Mouse (Mus musculus): ENCODE data around the gene Ptger4. TPM values are rescaled to one million over a fixed set of nuclear protein-coding genes. Genes with fewer than 3 reads are reported as not detected.

Ptger4 gene
- total and polyA plus RNA-seq, 3 experiments, result 3.5 to 5.7 TPM; not detected in 1

DNA sequence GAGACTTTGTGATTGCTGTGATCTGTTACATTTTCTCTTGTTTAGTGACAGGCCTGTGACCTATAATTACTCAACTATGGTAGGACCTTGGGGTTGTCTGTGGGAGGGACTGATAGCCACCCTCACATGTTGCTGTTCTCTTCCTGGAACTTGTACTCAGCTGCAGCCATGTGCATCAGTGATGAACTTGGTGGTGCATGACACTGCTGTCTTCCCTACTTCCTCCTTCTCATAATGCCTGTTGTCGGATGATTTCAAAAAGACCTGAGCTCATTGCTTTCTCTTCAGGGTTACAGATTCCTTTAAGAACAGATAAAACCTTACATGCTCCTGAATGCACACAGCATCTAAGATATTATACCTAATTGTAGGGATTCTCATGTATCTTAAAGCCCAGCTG, 56.0 kb downstream of the Ptger4 start (continued):
- no peak for TF ChIP-seq NRF1 (IDR thresholded peaks at IDR 0.05; ENCODE audit: insufficient read depth, low read depth, low read length, poor library complexity, severe bottlenecking)
- TF ChIP-seq RAD21 (IDR thresholded peaks at IDR 0.05; ENCODE audit: low read depth, low read length), result no peak
- TF ChIP-seq ELF1 (IDR thresholded peaks at IDR 0.05; ENCODE audit: low read depth, low read length), result peak; percentile 54
- TF ChIP-seq MYC (IDR thresholded peaks at IDR 0.05; ENCODE audit: low read depth, low read length), result peak; percentile 98
- peak; percentile 94 for TF ChIP-seq MAX (IDR thresholded peaks at IDR 0.05; ENCODE audit: low read length)
- TF ChIP-seq E2F4 (IDR thresholded peaks at IDR 0.05; ENCODE audit: borderline replicate concordance, low read depth, low read length), result no peak
- TF ChIP-seq ZC3H11A (IDR thresholded peaks at IDR 0.05; ENCODE audit: low read depth, low read length), result no peak
- TF ChIP-seq CTCF (IDR thresholded peaks at IDR 0.05 in 2 of 3, conservative IDR thresholded peaks at IDR 0.05 in 1 of 3; ENCODE audit: control insufficient read depth in 1 of 3, insufficient read depth in 1 of 3, low read depth in 2 of 3, low read length in 3 of 3, poor library complexity in 1 of 3, severe bottlenecking in 1 of 3), result no peak
- TF ChIP-seq MAFK (IDR thresholded peaks at IDR 0.05; ENCODE audit: borderline replicate concordance, low read depth, low read length), result no peak
- peak; percentile 85 for TF ChIP-seq SIN3A (IDR thresholded peaks at IDR 0.05; ENCODE audit: low read length)
- peak; percentile 75 for TF ChIP-seq ETS1 (IDR thresholded peaks at IDR 0.05; ENCODE audit: low read depth, low read length)
- no peak for TF ChIP-seq JUND (IDR thresholded peaks at IDR 0.05; ENCODE audit: low read depth, low read length)
- peak; percentile 36; the same call in 1 of the 2 replicates for TF ChIP-seq USF1 (IDR thresholded peaks at IDR 0.05; ENCODE audit: low read depth, low read length)
- TF ChIP-seq BHLHE40 (IDR thresholded peaks at IDR 0.05; ENCODE audit: borderline replicate concordance, low read depth, low read length), result no peak

DNA sequence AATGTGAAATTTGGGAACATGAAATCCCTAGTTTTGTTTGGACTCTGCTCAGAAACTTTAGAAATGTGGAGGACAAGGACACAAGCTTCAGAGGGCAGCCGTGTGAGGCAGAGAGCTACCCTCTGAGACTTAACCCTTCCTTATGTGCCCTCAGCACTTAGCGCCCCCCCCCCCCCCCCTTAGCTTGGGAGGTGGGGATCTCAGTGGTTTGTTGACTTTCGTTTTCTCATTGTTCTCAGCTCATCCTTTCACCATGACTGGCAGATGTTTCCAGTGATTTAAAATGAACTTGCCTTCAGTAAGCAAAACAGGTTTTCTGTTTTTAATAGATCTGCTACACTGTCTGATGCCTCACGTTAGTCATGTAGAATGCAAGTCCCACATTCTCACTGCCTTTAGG, 56.9 kb downstream of the Ptger4 start:
- no peak for DNase-seq (ENCODE audit: low read depth, low spot score)
- H3K79me2 ChIP-seq (ENCODE audit: control insufficient read depth, insufficient read depth, low read length, poor library complexity), result peaks cover 3% of the 10 kb centered on the region; the same call in 1 of the 2 replicates
- H3K27ac ChIP-seq (ENCODE audit: control insufficient read depth, low read depth, low read length), result no peak overlapping the region
- H3K27me3 ChIP-seq (ENCODE audit: control insufficient read depth in 1 of 2, insufficient read depth in 2 of 2, low read length in 2 of 2), result no peaks in the 10 kb centered on the region
- H3K36me3 ChIP-seq (ENCODE audit: control insufficient read depth in 1 of 2, insufficient read depth in 2 of 2, low read length in 2 of 2), result peaks cover 0 to 25% of the 10 kb centered on the region in 2 experiments; a peak in 2 of 4 replicates
- H3K9ac ChIP-seq (ENCODE audit: control insufficient read depth, low read depth, low read length, poor library complexity, severe bottlenecking), result no peak overlapping the region
- H3K4me1 ChIP-seq (ENCODE audit: control insufficient read depth in 1 of 2, insufficient read depth in 2 of 2, low read length in 2 of 2), result peaks cover 9 to 13% of the 10 kb centered on the region in 2 experiments
- no peaks in the 10 kb centered on the region for H3K9me3 ChIP-seq (replicated peaks; ENCODE audit: insufficient read depth, low read length)
- H3K4me3 ChIP-seq (ENCODE audit: control insufficient read depth in 1 of 2, insufficient read depth in 1 of 2, low read depth in 2 of 2, low read length in 2 of 2), result peak overlapping the region in 1 of 2 experiments; percentile 66; a peak in 1 of 4 replicates
- no peak for TF ChIP-seq SIN3A (IDR thresholded peaks at IDR 0.05; ENCODE audit: low read length)
- TF ChIP-seq CHD2 (IDR thresholded peaks at IDR 0.05; ENCODE audit: low read length), result no peak
- TF ChIP-seq USF2 (IDR thresholded peaks at IDR 0.05; ENCODE audit: borderline replicate concordance in 1 of 2, insufficient read depth in 1 of 2, low read depth in 1 of 2, low read length in 2 of 2), result no peak
- no peak for TF ChIP-seq GATA1 (IDR thresholded peaks at IDR 0.05; ENCODE audit: low read depth, low read length)
- no peak for TF ChIP-seq NRF1 (IDR thresholded peaks at IDR 0.05; ENCODE audit: insufficient read depth, low read depth, low read length, poor library complexity, severe bottlenecking)
- no peak for TF ChIP-seq KAT2A (conservative IDR thresholded peaks at IDR 0.05; ENCODE audit: low read depth, low read length)
- TF ChIP-seq E2F4 (IDR thresholded peaks at IDR 0.05; ENCODE audit: borderline replicate concordance, low read depth, low read length), result no peak
- TF ChIP-seq NELFE (IDR thresholded peaks at IDR 0.05; ENCODE audit: low read depth, low read length), result no peak
